Mouse (Mus musculus): ENCODE data around the gene Cbfa2t3.
"Not testable (repeated sequence)": the region's sequence is repeated elsewhere in the genome, so short reads cannot be mapped to it uniquely, and the experiment has no call there.

The Cbfa2t3 gene

GRCm38 (mm10) chr8:122638601-122639000, 60.3 kb downstream of the Cbfa2t3 start:
- no peak for DNase-seq (ENCODE audit: low read depth, low spot score)

GRCm38 (mm10) chr8:122637230-122637629, 61.7 kb downstream of the Cbfa2t3 start:
- DNase-seq (ENCODE audit: low read depth, low spot score) = no peak

- DNase-seq (ENCODE audit: low read depth, low spot score) = no peak
Observed at GRCm38 (mm10) chr8:122636803-122637175, 62.1 kb downstream of the Cbfa2t3 start.

- DNase-seq (ENCODE audit: low read depth, low spot score) = no peak
Observed at GRCm38 (mm10) chr8:122635878-122636802, 62.8 kb downstream of the Cbfa2t3 start.

GRCm38 (mm10) chr8:122633205-122633604, 65.7 kb downstream of the Cbfa2t3 start:
- DNase-seq (ENCODE audit: low read depth, low spot score) = no peak

- not testable (repeated sequence) for DNase-seq (ENCODE audit: low read depth, low spot score)
Observed at GRCm38 (mm10) chr8:122632134-122632533, 66.8 kb downstream of the Cbfa2t3 start.

GRCm38 (mm10) chr8:122630696-122631095, 68.2 kb downstream of the Cbfa2t3 start:
- no peak for DNase-seq (ENCODE audit: low read depth, low spot score)

GRCm38 (mm10) chr8:122629388-122629787, 69.5 kb downstream of the Cbfa2t3 start:
- no peak for DNase-seq (ENCODE audit: low read depth, low spot score)

- DNase-seq (ENCODE audit: low read depth, low spot score) = no peak
Observed at GRCm38 (mm10) chr8:122626896-122627295, 72.0 kb downstream of the Cbfa2t3 start.

GRCm38 (mm10) chr8:122625811-122626210, 73.1 kb downstream of the Cbfa2t3 start:
- DNase-seq (ENCODE audit: low read depth, low spot score) = no peak

- DNase-seq (ENCODE audit: low read depth, low spot score) = no peak
Observed at GRCm38 (mm10) chr8:122624653-122625052, 74.3 kb downstream of the Cbfa2t3 start.

GRCm38 (mm10) chr8:122623844-122624642, 74.9 kb downstream of the Cbfa2t3 start:
- DNase-seq (ENCODE audit: low read depth, low spot score) = no peak

GRCm38 (mm10) chr8:122622727-122623126, 76.2 kb downstream of the Cbfa2t3 start, which contains the start of gene Pabpn1l:
Gene Pabpn1l (minus strand): TSS chr8:122622739.
- no peak for DNase-seq (ENCODE audit: low read depth, low spot score)

GRCm38 (mm10) chr8:122620446-122620845, 78.5 kb downstream of the Cbfa2t3 start:
- no peak for DNase-seq (ENCODE audit: low read depth, low spot score)

- DNase-seq (ENCODE audit: low read depth, low spot score) = no peak
Observed at GRCm38 (mm10) chr8:122618660-122619378, 80.1 kb downstream of the Cbfa2t3 start.

GRCm38 (mm10) chr8:122617947-122618546, 80.9 kb downstream of the Cbfa2t3 start:
- DNase-seq (ENCODE audit: low read depth, low spot score) = peak; percentile 82

GRCm38 (mm10) chr8:122616181-122616905, 82.6 kb downstream of the Cbfa2t3 start:
- no peak for DNase-seq (ENCODE audit: low read depth, low spot score)

- peak; percentile 97 for DNase-seq (ENCODE audit: low read depth, low spot score)
Observed at GRCm38 (mm10) chr8:122611295-122612133, 87.4 kb downstream of the Cbfa2t3 start, which contains the start of the genes Galns and Trappc2l. Gene Galns (minus strand): TSS chr8:122611463. Gene Trappc2l (plus strand): TSS chr8:122611640.

GRCm38 (mm10) chr8:122610612-122611277, 88.2 kb downstream of the Cbfa2t3 start:
- peak; percentile 19 for DNase-seq (ENCODE audit: low read depth, low spot score)
